In the genomic region with DNA sequence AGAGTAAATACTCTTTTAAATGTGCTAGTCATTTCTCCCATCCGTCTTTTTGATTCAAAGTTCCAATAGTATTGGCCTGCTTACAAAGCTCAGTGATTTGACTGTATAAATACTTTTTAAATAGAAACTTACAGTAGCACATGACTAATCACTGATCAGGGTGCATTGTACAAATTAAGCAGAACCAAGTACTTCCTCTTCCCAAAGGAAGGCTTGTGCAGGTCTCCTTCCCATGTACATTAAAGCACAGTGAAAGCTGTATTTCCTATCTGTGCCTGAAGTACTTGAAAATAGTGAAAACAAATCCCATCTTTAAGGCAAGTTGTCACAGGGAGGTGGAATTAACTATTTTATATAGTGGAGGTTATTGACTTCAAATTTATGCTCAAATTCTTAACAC, we compare ENCODE assay signal across 14 mouse cellular contexts.
"Had no signal": no experiment of that assay in that cellular context is flagged by ENCODE, and none has a peak within 500 bp of the region (broad histone marks: within the 10 kb centered on the region; RNA-seq: fewer than 3 reads in every experiment).

No protein-coding gene starts in this region.

- DNase-seq: kidney, adult 9 months; kidney, postnatal 10 days; kidney, postnatal 4 days; liver; lung, adult 2 months; lung, postnatal 36 days; right cerebral cortex, postnatal 14 days; thymus, adult 18-20 months; thymus, postnatal 25 days had no signal

- H3K9ac ChIP-seq: limb, embryonic 12.5 days; liver, embryonic 14.5 days; midbrain, embryonic 13.5 days had no signal

- H3K27me3 ChIP-seq: limb, embryonic 12.5 days; midbrain, embryonic 13.5 days had no signal

- H3K9me3 ChIP-seq: limb, embryonic 12.5 days; midbrain, embryonic 13.5 days had no signal

- H3K36me3 ChIP-seq: limb, embryonic 12.5 days; midbrain, embryonic 13.5 days had no signal

- H3K4me3 ChIP-seq: layer of hippocampus, adult 2 months; limb, embryonic 12.5 days; midbrain, embryonic 13.5 days had no signal

- H3K4me2 ChIP-seq: limb, embryonic 12.5 days; midbrain, embryonic 13.5 days had no signal

- ATAC-seq: lung, postnatal 0 days; midbrain, embryonic 13.5 days had no signal

- H3K27ac ChIP-seq: layer of hippocampus, adult 2 months; limb, embryonic 12.5 days; liver, embryonic 14.5 days; midbrain, embryonic 13.5 days had no signal

- H3K4me1 ChIP-seq: limb, embryonic 12.5 days; midbrain, embryonic 13.5 days had no signal
